Mouse (Mus musculus) midbrain, embryonic 16.5 days (tissue): Measurements from ENCODE around the gene Ubl5. TPM values are rescaled to one million over a fixed set of nuclear protein-coding genes. Genes with fewer than 3 reads are reported as not detected.

Experiments used
- polyA plus RNA-seq: library from polyadenylated mRNA; unstranded; fragments of >200 nt; fragmentation: Nextera tagmentation; extraction: Ambion mirVana; gene quantifications from 2 replicates; pipeline ENCODE4 v1.2.1, GENCODE M21; 2015

Ubl5 gene
- polyA plus RNA-seq, 1 experiment from 2014 or later = 444 TPM

Other genes starting within 250 kb of the Ubl5 start
- gene Zfp26, start 182.7 kb upstream of the Ubl5 start, polyA plus RNA-seq = 13.5 and 16.7 TPM in 2 replicates
- 33.2 and 35.0 TPM in 2 replicates for gene Zfp426, start 150.1 kb upstream of the Ubl5 start, polyA plus RNA-seq
- 109 and 135 TPM in 2 replicates for gene Zfp266, start 121.5 kb upstream of the Ubl5 start, polyA plus RNA-seq
- gene Zfp846, start 61.6 kb upstream of the Ubl5 start, polyA plus RNA-seq = 48.1 and 55.5 TPM in 2 replicates
- 13.8 and 14.7 TPM in 2 replicates for gene Fbxl12, start 1.9 kb downstream of the Ubl5 start, polyA plus RNA-seq
- 61.0 and 61.6 TPM in 2 replicates for gene Pin1, start 9.2 kb downstream of the Ubl5 start, polyA plus RNA-seq
- gene Olfm2, start 103.5 kb downstream of the Ubl5 start, polyA plus RNA-seq = 225 and 251 TPM in 2 replicates
- 0.85 and 1.3 TPM in 2 replicates for gene Col5a3, start 172.2 kb downstream of the Ubl5 start, polyA plus RNA-seq
- gene Rdh8, start 175.6 kb downstream of the Ubl5 start, polyA plus RNA-seq = not detected in 2 replicates
- gene A230050P20Rik, start 225.8 kb downstream of the Ubl5 start, polyA plus RNA-seq = 7.1 and 13.7 TPM in 2 replicates
- gene Angptl6, start 236.8 kb downstream of the Ubl5 start, polyA plus RNA-seq = 15.2 and 17.7 TPM in 2 replicates
- gene Ppan, start 245.3 kb downstream of the Ubl5 start, polyA plus RNA-seq = 48.8 and 51.1 TPM in 2 replicates